Mouse (Mus musculus) midbrain, embryonic 16.5 days (tissue): ENCODE results near the gene Mb21d2. TPM values are rescaled to one million over a fixed set of nuclear protein-coding genes. Genes with fewer than 3 reads are reported as not detected.
A peak's percentile ranks its signal among the peaks of the same experiment; 100 is the strongest.

Experiments
- ATAC-seq: fragments of 200-750 bp; cut with Nextera tagmentation; 2 replicates; pipeline ENCODE4 v1.8.0; 2017; ENCODE audit warnings: moderate TSS enrichment
- H3K27ac ChIP-seq: fragments of 300-500 bp; sonication (generic); 2 replicates; pipeline ENCODE4 v1.5.1; 2014; ENCODE audit warnings: mild to moderate bottlenecking, low read length, mixed read lengths
- H3K27me3 ChIP-seq: fragments of 300-500 bp; sonication (generic); 2 replicates; pipeline ENCODE4 v1.6.1; 2014; ENCODE audit warnings: low read depth, low read length, mixed read lengths; ENCODE audit not compliant: control insufficient read depth, insufficient read depth
- H3K36me3 ChIP-seq: fragments of 300-500 bp; sonication (generic); 2 replicates; pipeline ENCODE4 v1.6.1; 2014; ENCODE audit warnings: mild to moderate bottlenecking, low read length, moderate library complexity, mixed read lengths; ENCODE audit not compliant: control insufficient read depth, insufficient read depth
- H3K4me1 ChIP-seq: fragments of 300-500 bp; sonication (generic); 2 replicates; pipeline ENCODE4 v1.6.1; 2014; ENCODE audit warnings: mild to moderate bottlenecking, low read length, mixed read lengths; ENCODE audit not compliant: control insufficient read depth, insufficient read depth
- H3K4me2 ChIP-seq: fragments of 300-500 bp; sonication (generic); 2 replicates; pipeline ENCODE4 v1.6.1; 2014; ENCODE audit warnings: mild to moderate bottlenecking, low read length, mixed read lengths
- H3K4me3 ChIP-seq: fragments of 300-500 bp; sonication (generic); 2 replicates; pipeline ENCODE4 v1.5.1; 2014; ENCODE audit warnings: low read depth, mild to moderate bottlenecking, low read length, moderate library complexity, mixed read lengths
- H3K9ac ChIP-seq: fragments of 300-500 bp; sonication (generic); 2 replicates; pipeline ENCODE4 v1.6.1; 2014; ENCODE audit warnings: low read depth, low read length, mixed read lengths
- H3K9me3 ChIP-seq: fragments of 300-500 bp; sonication (generic); replicated peaks from 2 replicates; pipeline ENCODE4 v1.6.1; 2014; ENCODE audit warnings: mild to moderate bottlenecking, low read length, mixed read lengths; ENCODE audit not compliant: control insufficient read depth, poor library complexity, severe bottlenecking
- WGBS: fragments of 180-500 bp; shearing (Covaris S2); extraction: QIAGEN DNeasy Blood & Tissue Kit; methylation state at CpG from one replicate; pipeline ENCODE4 v1.1.7; 2014; 5-methylcytosine and 5-hydroxymethylcytosine counted together
- polyA plus RNA-seq: library from polyadenylated mRNA; unstranded; fragments of >200 nt; fragmentation: Nextera tagmentation; extraction: Ambion mirVana; gene quantifications from 2 replicates; pipeline ENCODE4 v1.2.1, GENCODE M21; 2015

Mb21d2 gene
- polyA plus RNA-seq, 1 experiment from 2014 or later = 10.8 TPM

- no peaks in the 10 kb centered on the region for H3K36me3 ChIP-seq
- H3K27me3 ChIP-seq = no peaks in the 10 kb centered on the region; the same call in 1 of the 2 replicates
- no peaks in the 10 kb centered on the region for H3K9me3 ChIP-seq
- H3K4me3 ChIP-seq = peak overlapping the region; percentile 93
- peaks cover 22% of the 10 kb centered on the region for H3K4me1 ChIP-seq
- WGBS = 6% methylated on average over 5 of the region's 5 CpGs
- peak overlapping the region; percentile 81 for H3K4me2 ChIP-seq
- peak overlapping the region; percentile 95 for H3K27ac ChIP-seq
- H3K9ac ChIP-seq = peak overlapping the region; percentile 91
- ATAC-seq = 0 out of 2 replicates have a peak, but pooled peaks have one; percentile 2
Measured at GRCm38 (mm10) chr16:28930426-28930825, 953 bp upstream of the Mb21d2 start.

GRCm38 (mm10) chr16:28929686-28930291 is 316 bp upstream of the Mb21d2 start:
- WGBS = under 1% methylated on average over 47 of the region's 66 CpGs
- peaks cover 26% of the 10 kb centered on the region for H3K4me1 ChIP-seq

GRCm38 (mm10) chr16:28928466-28928814 is 1.0 kb downstream of the Mb21d2 start:
- H3K9ac ChIP-seq = peak overlapping the region; percentile 91
- peaks cover 26% of the 10 kb centered on the region for H3K4me1 ChIP-seq
- ATAC-seq = peak; percentile 44
- H3K9me3 ChIP-seq = no peaks in the 10 kb centered on the region
- peak overlapping the region; percentile 81 for H3K4me2 ChIP-seq
- no peaks in the 10 kb centered on the region; the same call in 1 of the 2 replicates for H3K27me3 ChIP-seq
- H3K36me3 ChIP-seq = no peaks in the 10 kb centered on the region
- peak overlapping the region; percentile 93 for H3K4me3 ChIP-seq
- peak overlapping the region; percentile 95 for H3K27ac ChIP-seq
- 0% methylated on average over 10 of the region's 10 CpGs for WGBS

More at GRCm38 (mm10) chr16:28929686-28930291, 316 bp upstream of the Mb21d2 start:
- peak overlapping the region; percentile 81 for H3K4me2 ChIP-seq
- no peaks in the 10 kb centered on the region for H3K36me3 ChIP-seq
- H3K9me3 ChIP-seq = no peaks in the 10 kb centered on the region
- H3K4me3 ChIP-seq = peak overlapping the region; percentile 93
- H3K27me3 ChIP-seq = no peaks in the 10 kb centered on the region; the same call in 1 of the 2 replicates
- H3K9ac ChIP-seq = peak overlapping the region; percentile 91
- ATAC-seq = peak; percentile 69
- peak overlapping the region; percentile 95 for H3K27ac ChIP-seq

- Histone ChIP-seq H3K4me2 (peak overlapping the region; percentile 81), H3K27ac (no peak overlapping the region), H3K9ac (peak overlapping the region; percentile 52), H3K9me3 (no peaks in the 10 kb centered on the region), H3K36me3 (no peaks in the 10 kb centered on the region), H3K4me3 (peak overlapping the region; percentile 93), H3K27me3 (no peaks in the 10 kb centered on the region), H3K4me1 (peaks cover 26% of the 10 kb centered on the region)
- 10% methylated on average over 9 of the region's 9 CpGs for WGBS
- no peak for ATAC-seq
Measured at GRCm38 (mm10) chr16:28927381-28927780, 2.1 kb downstream of the Mb21d2 start.

- Histone ChIP-seq H3K27ac (no peak overlapping the region), H3K9me3 (no peaks in the 10 kb centered on the region), H3K36me3 (no peaks in the 10 kb centered on the region), H3K4me2 (no peak overlapping the region), H3K4me3 (no peak overlapping the region), H3K9ac (no peak overlapping the region), H3K4me1 (no peaks in the 10 kb centered on the region), H3K27me3 (no peaks in the 10 kb centered on the region)
- 58% methylated on average over 11 of the region's 11 CpGs for WGBS
- no peak for ATAC-seq
Measured at GRCm38 (mm10) chr16:28919320-28919885, 10.1 kb downstream of the Mb21d2 start.

- H3K36me3 ChIP-seq = no peaks in the 10 kb centered on the region
- no peak overlapping the region for H3K4me2 ChIP-seq
- no peaks in the 10 kb centered on the region for H3K4me1 ChIP-seq
- no peak overlapping the region for H3K4me3 ChIP-seq
- no peaks in the 10 kb centered on the region for H3K27me3 ChIP-seq
- no peak overlapping the region for H3K9ac ChIP-seq
- no peaks in the 10 kb centered on the region for H3K9me3 ChIP-seq
- WGBS = 77% methylated on average over 7 of the region's 7 CpGs
- no peak for ATAC-seq
- H3K27ac ChIP-seq = no peak overlapping the region
Measured at GRCm38 (mm10) chr16:28915362-28915761, 14.1 kb downstream of the Mb21d2 start.

GRCm38 (mm10) chr16:28914709-28915108 is 14.8 kb downstream of the Mb21d2 start:
- Histone ChIP-seq H3K4me2 (no peak overlapping the region), H3K27ac (no peak overlapping the region), H3K27me3 (no peaks in the 10 kb centered on the region), H3K9me3 (no peaks in the 10 kb centered on the region), H3K4me3 (no peak overlapping the region), H3K4me1 (no peaks in the 10 kb centered on the region), H3K36me3 (no peaks in the 10 kb centered on the region), H3K9ac (no peak overlapping the region)
- WGBS = 87% methylated on average over 1 of the region's 1 CpGs
- no peak for ATAC-seq

GRCm38 (mm10) chr16:28911414-28912050 is 17.9 kb downstream of the Mb21d2 start:
- H3K4me2 ChIP-seq = no peak overlapping the region
- no peaks in the 10 kb centered on the region for H3K4me1 ChIP-seq
- H3K27me3 ChIP-seq = no peaks in the 10 kb centered on the region
- H3K27ac ChIP-seq = no peak overlapping the region
- ATAC-seq = no peak
- 86% methylated on average over 15 of the region's 15 CpGs for WGBS
- no peak overlapping the region for H3K9ac ChIP-seq
- no peak overlapping the region for H3K4me3 ChIP-seq
- no peaks in the 10 kb centered on the region for H3K9me3 ChIP-seq
- no peaks in the 10 kb centered on the region for H3K36me3 ChIP-seq
